Mouse (Mus musculus): Measurements from ENCODE around the gene Vti1a.

DNA sequence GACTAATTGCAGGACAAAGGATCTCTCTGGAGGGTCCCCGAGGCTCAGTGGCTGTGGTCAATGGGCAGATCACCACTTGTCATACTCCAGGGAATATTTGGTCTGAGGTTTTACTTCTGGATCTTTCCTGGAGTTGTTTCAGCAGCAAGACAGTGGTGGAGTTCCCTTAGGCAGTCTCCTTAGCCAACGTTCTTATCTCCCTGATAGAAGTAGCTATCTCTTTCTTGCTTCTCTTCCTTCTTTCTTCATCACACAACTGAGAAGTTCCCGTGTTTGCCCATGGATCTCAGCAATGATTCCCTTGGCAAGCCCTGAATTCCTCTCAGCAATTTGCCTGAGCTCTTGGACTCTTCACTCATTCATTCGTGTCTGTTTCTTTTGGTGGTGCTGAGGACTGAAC is 40.0 kb upstream of the Vti1a start:
- no peak for TF ChIP-seq CTCF (IDR thresholded peaks at IDR 0.05; ENCODE audit: low read depth)
- TF ChIP-seq EP300 (IDR thresholded peaks at IDR 0.05; ENCODE audit: low read depth): no peak
